Mouse (Mus musculus): ENCODE data around the gene Gfral.
A peak's percentile ranks its signal among the peaks of the same experiment; 100 is the strongest.

The Gfral gene

DNA sequence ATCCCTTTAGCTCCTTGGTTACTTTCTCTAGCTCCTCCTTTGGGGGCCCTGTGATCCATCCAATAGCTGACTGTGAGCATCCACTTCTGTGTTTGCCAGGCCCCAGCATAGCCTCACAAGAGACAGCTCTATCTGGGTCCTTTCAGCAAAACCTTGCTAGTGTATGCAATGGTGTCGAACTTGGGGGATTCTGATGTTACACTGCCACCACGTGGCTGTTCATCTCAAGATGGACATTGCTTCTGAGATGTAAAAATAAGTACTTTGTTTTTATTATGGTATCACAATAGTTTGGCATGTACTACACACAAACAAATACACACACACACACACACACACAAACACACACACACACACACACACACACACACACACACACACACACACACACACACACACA, 90.6 kb downstream of the Gfral start:
- peak; percentile 79 for DNase-seq (ENCODE audit: low read depth)

Measured in NIH3T3 (cell line).